Mouse (Mus musculus): ENCODE measurements around the gene Vwf. TPM values are rescaled to one million over a fixed set of nuclear protein-coding genes. Genes with fewer than 3 reads are reported as not detected.

Gene Vwf
- polyA plus RNA-seq, 1 experiment from 2014 or later = 5.0 TPM

DNA sequence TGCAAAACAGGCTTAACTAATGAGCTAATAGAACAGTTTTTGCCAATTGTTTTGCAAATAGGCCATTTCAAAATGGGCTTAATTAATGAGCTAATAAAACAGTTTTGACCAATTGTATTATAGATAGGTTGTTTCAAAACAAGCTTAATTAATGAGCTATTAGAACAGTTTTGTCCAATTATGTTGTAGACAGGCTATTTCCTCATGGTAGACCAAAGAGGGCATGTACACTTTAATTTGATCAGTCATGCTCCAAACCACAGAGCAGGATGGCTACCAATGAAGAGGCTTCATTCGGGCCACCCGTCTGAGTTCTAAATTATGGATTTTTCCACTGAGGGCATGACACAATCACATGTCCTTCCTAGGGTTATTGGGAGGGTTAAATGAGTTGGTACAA lies 154.6 kb downstream of the Vwf start:
- no peaks in the 10 kb centered on the region for H3K27me3 ChIP-seq
- no peak for ATAC-seq (ENCODE audit: insufficient number of reproducible peaks, insufficient read depth, low FRiP score, low TSS enrichment, low read depth)
- H3K4me1 ChIP-seq = no peaks in the 10 kb centered on the region
- H3K27ac ChIP-seq = no peak overlapping the region
- no peak overlapping the region for H3K9ac ChIP-seq
- WGBS = 78% methylated on average over 2 of the region's 2 CpGs
- H3K36me3 ChIP-seq = no peaks in the 10 kb centered on the region
- H3K4me2 ChIP-seq = no peak overlapping the region
- no peak overlapping the region for H3K4me3 ChIP-seq
- no peaks in the 10 kb centered on the region for H3K9me3 ChIP-seq

- H3K9ac ChIP-seq = no peak overlapping the region
- 84% methylated on average over 16 of the region's 16 CpGs for WGBS
- no peaks in the 10 kb centered on the region for H3K4me1 ChIP-seq
- no peaks in the 10 kb centered on the region for H3K36me3 ChIP-seq
- H3K4me3 ChIP-seq = no peak overlapping the region
- no peak for ATAC-seq (ENCODE audit: insufficient number of reproducible peaks, insufficient read depth, low FRiP score, low TSS enrichment, low read depth)
- no peak overlapping the region for H3K4me2 ChIP-seq
- no peaks in the 10 kb centered on the region for H3K27me3 ChIP-seq
- no peaks in the 10 kb centered on the region for H3K9me3 ChIP-seq
- H3K27ac ChIP-seq = no peak overlapping the region
Observed at GRCm38 (mm10) chr6:125711261-125711660, 164.7 kb downstream of the Vwf start.

DNA sequence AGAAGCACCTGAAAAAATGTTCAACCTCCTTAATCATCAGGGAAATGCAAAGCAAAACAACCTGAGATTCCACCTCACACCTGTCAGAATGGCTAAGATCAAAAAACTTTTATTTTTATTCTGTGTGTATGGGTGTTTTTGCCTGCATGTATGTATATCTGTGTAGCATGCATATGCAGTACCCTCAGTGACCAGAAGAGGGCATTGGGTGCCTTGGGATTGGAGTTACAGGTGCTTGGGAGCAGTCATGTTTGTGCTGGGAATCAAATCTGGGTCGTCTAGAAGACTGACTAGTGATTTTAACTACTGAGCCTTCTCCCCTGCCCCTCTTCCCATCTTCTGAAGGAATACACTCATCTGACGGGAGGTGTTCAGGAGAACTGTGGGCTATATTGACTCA lies 179.8 kb downstream of the Vwf start:
- ATAC-seq (ENCODE audit: insufficient number of reproducible peaks, insufficient read depth, low FRiP score, low TSS enrichment, low read depth) = no peak
- Histone ChIP-seq H3K4me1 (0 out of 2 replicates have a peak, but pooled peaks cover 6% of the 10 kb centered on the region), H3K9ac (no peak overlapping the region), H3K9me3 (no peaks in the 10 kb centered on the region), H3K4me3 (no peak overlapping the region), H3K4me2 (no peak overlapping the region), H3K27me3 (no peaks in the 10 kb centered on the region), H3K36me3 (no peaks in the 10 kb centered on the region), H3K27ac (no peak overlapping the region)
- WGBS = 83% methylated on average over 2 of the region's 2 CpGs

DNA sequence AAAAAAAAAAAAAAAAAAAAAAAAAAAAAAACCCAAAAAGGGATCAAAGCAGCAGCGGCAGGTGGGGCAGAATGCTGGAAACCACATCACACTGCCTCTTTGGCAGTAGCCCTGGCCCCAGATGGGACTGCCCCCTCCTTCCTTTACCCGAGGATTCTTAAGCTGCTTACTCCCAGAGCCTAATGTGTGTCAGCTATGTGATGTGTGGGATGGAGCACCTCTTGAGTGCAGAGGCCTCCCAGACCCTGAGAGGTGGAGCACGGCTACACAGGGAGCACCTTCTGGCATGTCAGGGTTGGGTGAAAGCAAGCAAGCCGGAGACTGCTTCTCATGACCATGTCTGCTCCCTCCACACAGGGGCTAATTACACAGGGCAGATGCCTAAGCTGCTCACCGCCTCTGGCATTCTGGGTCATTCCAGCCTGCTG lies 180.9 kb downstream of the Vwf start:
- 0 out of 2 replicates have a peak, but pooled peaks cover 6% of the 10 kb centered on the region for H3K4me1 ChIP-seq
- WGBS = 44% methylated on average over 5 of the region's 5 CpGs

GRCm38 (mm10) chr6:125729471-125729870 lies 182.9 kb downstream of the Vwf start:
- no peaks in the 10 kb centered on the region for H3K36me3 ChIP-seq
- WGBS = 81% methylated on average over 6 of the region's 6 CpGs
- no peak overlapping the region for H3K27ac ChIP-seq
- ATAC-seq (ENCODE audit: insufficient number of reproducible peaks, insufficient read depth, low FRiP score, low TSS enrichment, low read depth) = no peak
- H3K4me1 ChIP-seq = 0 out of 2 replicates have a peak, but pooled peaks cover 6% of the 10 kb centered on the region
- H3K27me3 ChIP-seq = no peaks in the 10 kb centered on the region
- no peaks in the 10 kb centered on the region for H3K9me3 ChIP-seq
- no peak overlapping the region for H3K9ac ChIP-seq
- no peak overlapping the region for H3K4me2 ChIP-seq
- no peak overlapping the region for H3K4me3 ChIP-seq

More for the DNA sequence above, 180.9 kb downstream of the Vwf start:
- H3K9ac ChIP-seq = no peak overlapping the region
- ATAC-seq (ENCODE audit: insufficient number of reproducible peaks, insufficient read depth, low FRiP score, low TSS enrichment, low read depth) = no peak
- no peak overlapping the region for H3K27ac ChIP-seq
- no peak overlapping the region for H3K4me2 ChIP-seq
- no peaks in the 10 kb centered on the region for H3K36me3 ChIP-seq
- H3K27me3 ChIP-seq = no peaks in the 10 kb centered on the region
- H3K4me3 ChIP-seq = no peak overlapping the region
- no peaks in the 10 kb centered on the region for H3K9me3 ChIP-seq

GRCm38 (mm10) chr6:125729986-125730535 lies 183.5 kb downstream of the Vwf start:
- 65% methylated on average over 11 of the region's 11 CpGs for WGBS
- H3K4me3 ChIP-seq = no peak overlapping the region
- no peaks in the 10 kb centered on the region for H3K36me3 ChIP-seq
- no peak overlapping the region for H3K9ac ChIP-seq
- no peaks in the 10 kb centered on the region for H3K27me3 ChIP-seq
- no peak overlapping the region for H3K27ac ChIP-seq
- no peak overlapping the region for H3K4me2 ChIP-seq
- no peaks in the 10 kb centered on the region for H3K9me3 ChIP-seq
- ATAC-seq (ENCODE audit: insufficient number of reproducible peaks, insufficient read depth, low FRiP score, low TSS enrichment, low read depth) = no peak
- 0 out of 2 replicates have a peak, but pooled peaks cover 6% of the 10 kb centered on the region for H3K4me1 ChIP-seq

Other genes with a start within 250 kb of the Vwf start
- 33.1 TPM in 2 replicates for gene Ltbr, start 232.9 kb upstream of the Vwf start, polyA plus RNA-seq (2015; fragmentation: Nextera tagmentation; extraction: Ambion mirVana)
- gene Scnn1a, start 226.1 kb upstream of the Vwf start, polyA plus RNA-seq (2015; fragmentation: Nextera tagmentation; extraction: Ambion mirVana) = 1.3 and 1.5 TPM in 2 replicates
- gene Tnfrsf1a, start 197.4 kb upstream of the Vwf start, polyA plus RNA-seq (2015; fragmentation: Nextera tagmentation; extraction: Ambion mirVana) = 62.3 and 67.9 TPM in 2 replicates
- 1.1 and 1.3 TPM in 2 replicates for gene Plekhg6, start 166.0 kb upstream of the Vwf start, polyA plus RNA-seq (2015; fragmentation: Nextera tagmentation; extraction: Ambion mirVana)
- gene Cd9, start 52.0 kb upstream of the Vwf start, polyA plus RNA-seq (2015; fragmentation: Nextera tagmentation; extraction: Ambion mirVana) = 160 and 189 TPM in 2 replicates
- gene Ano2, start 143.6 kb downstream of the Vwf start, polyA plus RNA-seq (2015; fragmentation: Nextera tagmentation; extraction: Ambion mirVana) = 0.34 and 0.56 TPM in 2 replicates

Measured in embryonic facial prominence, embryonic 13.5 days (tissue).